Mouse (Mus musculus) adrenal gland, postnatal 4 days (tissue): ENCODE data around the gene V1rd19. TPM values are rescaled to one million over a fixed set of nuclear protein-coding genes. Genes with fewer than 3 reads are reported as not detected.
"Not testable (repeated sequence)": the region's sequence is repeated elsewhere in the genome, so short reads cannot be mapped to it uniquely, and the experiment has no call there.

Experiments used
- DNase-seq, 2 experiments: peaks; one replicate each; pipeline ENCODE4 v3.0.0; 2021 to 2022; ENCODE audit warnings: low spot score in 2 of 2, mixed read lengths in 2 of 2
- long read RNA-seq, 2 experiments: library from polyadenylated mRNA; stranded (forward); transcript quantifications; one replicate each; pipeline ENCODE4 v2.0.0; 2021
- total RNA-seq, 2 experiments: library from RNA; stranded (reverse); gene quantifications; 2 replicates each; pipeline ENCODE4 v1.2.3; 2021

Gene V1rd19
- total RNA-seq = not detected
- long read RNA-seq, experiment 1 = 0 reads
- long read RNA-seq, experiment 2 = 0 reads

- no peak for DNase-seq
Observed at GRCm38 (mm10) chr7:24001391-24001790, at the start of gene V1rd19. TSS of gene V1rd19 (plus strand) at chr7:24001691.

DNA sequence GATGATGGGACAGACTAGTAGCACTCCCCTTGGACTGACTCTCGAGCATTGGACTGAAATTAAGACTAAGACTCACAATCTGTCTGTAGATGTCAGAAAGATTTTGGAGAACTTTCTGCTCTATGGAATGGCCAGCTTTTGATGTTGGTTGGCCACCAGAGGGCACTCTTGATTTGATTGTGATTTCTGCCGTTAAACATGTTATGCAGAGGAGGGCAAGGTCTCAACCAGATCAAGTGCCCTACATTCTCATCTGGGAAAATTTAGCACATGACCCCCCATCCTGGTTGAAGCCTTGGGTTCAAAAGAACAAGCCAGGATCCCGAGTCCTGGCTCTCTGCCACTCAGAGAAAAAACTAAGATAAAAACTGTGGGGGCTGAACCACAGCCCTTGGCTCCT is 33.4 kb upstream of the V1rd19 start:
- DNase-seq = not testable (repeated sequence)

GRCm38 (mm10) chr7:23974315-23974714 is 27.2 kb upstream of the V1rd19 start, which contains the start of gene Vmn1r181:
TSS of gene Vmn1r181 (plus strand) at chr7:23974615.
- not testable (repeated sequence) for DNase-seq

DNA sequence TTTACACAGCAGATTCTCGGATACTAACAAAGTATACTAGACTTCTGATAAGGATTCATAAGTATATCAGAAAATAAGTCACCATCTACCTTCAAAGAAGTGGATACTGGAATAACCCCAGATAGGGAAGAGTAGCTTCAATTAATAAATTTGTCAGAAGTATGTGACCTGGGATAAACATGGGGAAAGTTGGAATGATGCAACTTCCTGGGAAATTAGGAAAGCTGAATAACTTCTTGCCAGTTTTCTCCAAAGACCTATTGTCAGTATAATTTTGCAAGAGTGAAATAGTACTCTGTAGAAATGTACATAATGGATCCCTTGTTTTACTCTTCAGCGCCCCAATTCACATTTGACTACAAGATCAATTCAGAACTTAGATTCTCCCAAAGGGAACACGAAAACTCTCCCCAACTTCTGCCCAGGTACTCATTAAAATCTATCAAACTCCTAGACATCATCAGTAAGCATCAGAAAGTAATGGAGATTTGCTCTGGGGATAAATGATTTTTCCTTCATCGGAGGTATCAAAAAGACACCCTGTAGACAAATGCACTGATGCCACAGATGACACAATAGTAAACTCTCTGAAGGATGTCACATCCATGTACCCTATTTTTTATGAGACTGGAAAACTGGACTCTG is 51.3 kb downstream of the V1rd19 start, which contains the start of gene Vmn1r183:
TSS of gene Vmn1r183 (plus strand) at position 595 of the 645 bp plus-strand sequence.
- no peak for DNase-seq

Other genes with a start within 250 kb of the V1rd19 start
- not detected for gene Vmn1r174, start 249.4 kb upstream of the V1rd19 start, total RNA-seq
- not detected for gene Vmn1r175, start 191.0 kb upstream of the V1rd19 start, total RNA-seq
- gene Vmn1r176, start 164.3 kb upstream of the V1rd19 start, total RNA-seq = not detected
- gene Vmn1r177, start 135.2 kb upstream of the V1rd19 start, total RNA-seq = not detected
- not detected for gene Vmn1r178, start 109.7 kb upstream of the V1rd19 start, total RNA-seq
- not detected for gene Vmn1r179, start 74.7 kb upstream of the V1rd19 start, total RNA-seq
- not detected for gene Vmn1r180, start 51.1 kb upstream of the V1rd19 start, total RNA-seq
- gene Vmn1r181, start 27.1 kb upstream of the V1rd19 start, total RNA-seq = not detected
- gene Vmn1r183, start 51.6 kb downstream of the V1rd19 start, total RNA-seq = not detected
- gene Zfp180, start 80.2 kb downstream of the V1rd19 start, total RNA-seq = 10 to 100 TPM; 19.9 to 20.8 TPM
- gene Zfp112, start 110.6 kb downstream of the V1rd19 start, total RNA-seq = 1 to 10 TPM; 6.0 TPM
- 10 to 100 TPM; 12.4 to 12.8 TPM for gene Zfp235, start 132.5 kb downstream of the V1rd19 start, total RNA-seq
- gene Zfp114, start 173.4 kb downstream of the V1rd19 start, total RNA-seq = 1 to 10 TPM; 1.6 to 1.7 TPM
- 10 to 100 TPM; 14.2 to 15.7 TPM for gene Zfp111, start 209.8 kb downstream of the V1rd19 start, total RNA-seq
- gene Zfp109, start 235.9 kb downstream of the V1rd19 start, total RNA-seq = 1 to 10 TPM; 3.9 to 4.1 TPM